Mouse (Mus musculus) spleen, adult 2 months (tissue): ENCODE data around the gene Rab42. TPM values are rescaled to one million over a fixed set of nuclear protein-coding genes. Genes with fewer than 3 reads are reported as not detected.

ENCODE experiments used
- DNase-seq, 2 experiments: peaks; one replicate each; pipeline versions ENCODE4 v3.0.0 to v3.0.0-alpha.2; 2012 to 2021; ENCODE audit warnings: low spot score in 2 of 2, low read depth in 1 of 2
- H3K27ac ChIP-seq: fragments of 200-500 bp; 2 replicates; pipeline ENCODE4 v1.5.1; 2012; ENCODE audit warnings: low read length, inconsistent platforms; ENCODE audit not compliant: insufficient read depth
- H3K27me3 ChIP-seq: fragments of 200-500 bp; 2 replicates; pipeline ENCODE4 v1.6.1; 2012; ENCODE audit warnings: mild to moderate bottlenecking, moderate library complexity, low read length, inconsistent platforms; ENCODE audit not compliant: control insufficient read depth, insufficient read depth
- H3K36me3 ChIP-seq: fragments of 200-500 bp; 2 replicates; pipeline ENCODE4 v1.6.1; 2012; ENCODE audit warnings: mild to moderate bottlenecking, low read length, inconsistent platforms; ENCODE audit not compliant: control insufficient read depth, insufficient read depth
- H3K4me1 ChIP-seq: fragments of 200-500 bp; 2 replicates; pipeline ENCODE4 v1.6.1; 2011; ENCODE audit warnings: inconsistent platforms; ENCODE audit not compliant: control insufficient read depth, insufficient read depth, insufficient read length
- H3K4me3 ChIP-seq: fragments of 200-500 bp; 2 replicates; pipeline ENCODE4 v1.5.1; 2011; ENCODE audit warnings: mild to moderate bottlenecking, inconsistent platforms; ENCODE audit not compliant: insufficient read depth, insufficient read length; ENCODE audit errors: extremely low read depth
- CTCF ChIP-seq: fragments of 200-500 bp; IDR thresholded peaks from 2 replicates; pipeline ENCODE4 v1.5.1; 2011; ENCODE audit warnings: mild to moderate bottlenecking, inconsistent platforms; ENCODE audit not compliant: insufficient read depth, insufficient read length, insufficient replicate concordance; ENCODE audit errors: extremely low read depth
- POLR2A ChIP-seq: fragments of 200-500 bp; IDR thresholded peaks from 2 replicates; pipeline ENCODE4 v1.6.1; 2011; ENCODE audit warnings: low read depth, low read length, inconsistent platforms
- WGBS: fragments of 180-500 bp; shearing (Covaris S2); methylation state at CpG from one replicate; pipeline ENCODE4 v1.1.7; 2018; 5-methylcytosine and 5-hydroxymethylcytosine counted together
- polyA plus RNA-seq: library from polyadenylated mRNA; depleted of rRNA; stranded (reverse); fragments of >200 nt; gene quantifications from 2 replicates; pipeline ENCODE4 v1.2.3, GENCODE M21; 2012

The Rab42 gene
- polyA plus RNA-seq, 1 experiment: 1.2 TPM

GRCm38 (mm10) chr4:132275949-132276348 lies 27.2 kb downstream of the Rab42 start:
- no peaks in the 10 kb centered on the region for H3K27me3 ChIP-seq
- no peak for TF ChIP-seq CTCF
- no peaks in the 10 kb centered on the region for H3K4me1 ChIP-seq
- no peak for DNase-seq
- 79% methylated on average over 3 of the region's 3 CpGs for WGBS
- no peak overlapping the region for H3K4me3 ChIP-seq
- no peaks in the 10 kb centered on the region; the same call in 1 of the 2 replicates for H3K36me3 ChIP-seq
- H3K27ac ChIP-seq: no peak overlapping the region

DNA sequence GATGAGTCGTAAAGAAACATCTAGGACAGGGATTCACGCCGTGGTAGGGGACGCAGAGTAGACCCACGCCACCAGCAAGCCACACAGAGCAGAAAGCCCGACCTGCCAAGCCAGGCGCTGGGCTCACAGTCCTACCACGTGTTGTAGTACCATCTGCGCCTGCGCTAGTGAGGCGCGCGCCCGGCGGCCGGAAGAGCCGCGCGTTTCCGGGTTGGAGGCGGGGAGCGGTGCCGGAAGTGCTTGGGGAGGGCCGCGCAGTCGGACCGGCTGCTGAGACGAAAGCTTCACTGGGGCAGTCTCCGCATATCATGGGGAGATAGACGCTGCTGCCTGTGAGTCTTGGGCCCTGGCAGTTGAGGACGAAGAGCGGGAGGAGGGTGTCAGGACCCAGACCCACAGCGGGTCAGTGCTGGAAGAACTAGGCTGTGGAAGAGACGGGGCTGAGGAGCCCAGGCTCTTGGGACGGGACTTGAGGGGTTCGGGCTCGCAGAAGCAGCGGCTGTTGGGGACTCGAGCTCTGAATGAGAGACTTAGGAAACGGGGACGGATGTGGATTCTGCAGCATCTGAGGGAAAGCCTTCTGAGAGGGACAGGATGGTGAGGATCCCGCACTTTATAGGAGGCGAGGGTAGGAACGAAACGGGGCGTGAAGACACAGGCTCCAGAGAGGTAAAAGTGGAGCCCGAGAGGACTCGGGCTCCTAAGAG lies 28.9 kb downstream of the Rab42 start, which contains the start of gene Taf12:
TSS of gene Taf12 (plus strand) at position 220 of the 707 bp plus-strand sequence.
- TF ChIP-seq POLR2A (peak; percentile 99), CTCF (no peak)
- DNase-seq: peak; percentile 87 to 89
- H3K27ac ChIP-seq: peak within 1 kb of the TSS; percentile 89
- no peaks in the 10 kb centered on the region for H3K27me3 ChIP-seq
- WGBS: under 1% methylated on average over 48 of the region's 48 CpGs
- H3K4me1 ChIP-seq: no peaks in the 10 kb centered on the region
- no peaks in the 10 kb centered on the region; the same call in 1 of the 2 replicates for H3K36me3 ChIP-seq
- H3K4me3 ChIP-seq: peak within 1 kb of the TSS; percentile 82

- TF ChIP-seq CTCF (no peak), POLR2A (no peak)
- Histone ChIP-seq H3K27ac (no peak overlapping the region), H3K36me3 (no peaks in the 10 kb centered on the region; the same call in 1 of the 2 replicates), H3K4me1 (no peaks in the 10 kb centered on the region), H3K4me3 (no peak overlapping the region), H3K27me3 (no peaks in the 10 kb centered on the region)
- 45% methylated on average over 2 of the region's 2 CpGs for WGBS
- no peak for DNase-seq
Observed at GRCm38 (mm10) chr4:132273166-132273565, 30.0 kb downstream of the Rab42 start.

DNA sequence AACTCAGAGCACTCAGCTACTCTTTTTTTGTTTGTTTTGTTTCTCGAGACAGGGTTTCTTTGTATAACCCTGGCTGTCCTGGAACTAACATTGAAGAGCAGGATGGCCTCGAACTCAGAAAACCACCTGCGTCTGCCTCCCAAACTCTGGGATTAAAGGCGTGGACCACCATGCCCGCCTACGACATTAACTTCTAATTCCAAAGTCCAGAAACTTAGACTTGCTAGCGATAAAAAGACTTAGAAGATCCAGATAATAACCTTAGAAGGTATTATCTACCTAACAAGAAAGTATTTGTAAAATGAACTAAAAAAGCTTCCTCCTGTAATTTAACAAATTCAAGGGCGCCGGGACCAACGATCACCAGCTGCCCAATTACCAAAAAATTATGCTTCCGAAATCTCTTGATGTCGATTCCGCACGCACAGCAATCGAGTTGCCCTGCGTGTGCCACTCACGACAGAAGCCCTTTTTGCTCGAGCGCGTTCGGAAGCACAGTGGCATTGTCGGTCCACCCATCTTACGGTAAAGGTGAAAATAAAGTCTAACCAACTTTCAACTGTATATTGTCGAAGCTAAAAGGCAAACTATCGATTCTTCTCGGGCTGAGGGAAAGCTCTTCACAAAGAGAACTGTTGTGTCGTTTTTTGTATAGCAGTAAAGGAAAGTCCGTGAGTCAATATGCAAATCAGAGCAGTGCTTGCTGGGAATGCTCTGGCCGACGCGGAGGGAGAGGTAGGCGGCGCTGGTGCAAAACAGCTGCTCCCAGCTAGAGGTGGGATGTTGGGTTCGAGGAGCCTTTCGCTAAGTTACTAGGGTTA lies 33.2 kb downstream of the Rab42 start:
- WGBS: under 1% methylated on average over 35 of the region's 35 CpGs
- TF ChIP-seq CTCF (peak; percentile 27; the same call in 1 of the 2 replicates), POLR2A (peak; percentile 100)
- no peaks in the 10 kb centered on the region for H3K4me1 ChIP-seq

DNA sequence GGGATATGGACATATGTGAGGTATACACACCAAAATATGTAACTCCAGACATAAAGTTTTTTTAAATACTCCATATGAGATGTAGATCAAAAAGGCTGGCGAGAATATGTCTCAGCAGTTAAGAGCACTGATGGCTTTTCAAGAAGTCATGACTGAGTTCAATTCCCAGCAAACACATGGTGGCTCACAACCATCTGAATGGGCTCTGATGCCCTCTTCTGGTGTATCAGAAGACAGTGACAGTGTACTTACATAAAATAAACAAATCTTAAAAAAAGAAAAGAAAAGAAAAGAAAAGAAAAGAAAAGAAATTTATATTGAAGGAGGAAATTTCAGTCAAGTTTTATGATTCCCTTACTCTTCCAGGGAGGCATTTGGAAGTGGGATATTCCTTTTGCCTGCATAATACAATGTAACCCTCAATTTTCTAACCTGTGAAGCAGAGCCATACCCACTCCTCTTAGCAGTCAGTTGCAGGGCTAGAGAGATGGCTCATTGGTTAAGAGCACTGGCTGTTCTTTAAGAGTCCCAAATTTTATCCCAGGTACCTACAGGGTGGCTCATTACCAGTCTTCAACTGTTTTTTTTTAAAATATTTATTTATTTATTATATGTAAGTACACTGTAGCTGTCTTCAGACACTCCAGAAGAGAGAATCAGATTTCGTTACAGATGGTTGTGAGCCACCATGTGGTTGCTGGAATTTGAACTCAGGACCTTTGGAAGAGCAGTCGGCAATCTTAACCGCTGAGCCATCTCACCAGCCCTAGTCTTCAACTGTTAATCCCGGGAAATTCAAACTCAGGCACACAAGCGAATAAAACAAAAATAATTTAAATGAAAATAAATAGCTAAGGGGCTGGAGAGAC lies 34.1 kb downstream of the Rab42 start:
- TF ChIP-seq POLR2A: no peak
- TF ChIP-seq CTCF: peak; percentile 37; the same call in 1 of the 2 replicates
- H3K27ac ChIP-seq: no peak overlapping the region; the same call in 1 of the 2 replicates
- no peaks in the 10 kb centered on the region for H3K36me3 ChIP-seq
- H3K27me3 ChIP-seq: no peaks in the 10 kb centered on the region
- peak; percentile 23 to 39 for DNase-seq
- H3K4me1 ChIP-seq: no peaks in the 10 kb centered on the region
- H3K4me3 ChIP-seq: no peak overlapping the region
- WGBS: 6% methylated on average over 6 of the region's 6 CpGs

More for the DNA sequence above, 33.2 kb downstream of the Rab42 start:
- peak overlapping the region; percentile 49 for H3K4me3 ChIP-seq
- peak; percentile 79 to 90 for DNase-seq
- H3K27me3 ChIP-seq: no peaks in the 10 kb centered on the region
- peak overlapping the region; percentile 85 for H3K27ac ChIP-seq
- H3K36me3 ChIP-seq: no peaks in the 10 kb centered on the region

DNA sequence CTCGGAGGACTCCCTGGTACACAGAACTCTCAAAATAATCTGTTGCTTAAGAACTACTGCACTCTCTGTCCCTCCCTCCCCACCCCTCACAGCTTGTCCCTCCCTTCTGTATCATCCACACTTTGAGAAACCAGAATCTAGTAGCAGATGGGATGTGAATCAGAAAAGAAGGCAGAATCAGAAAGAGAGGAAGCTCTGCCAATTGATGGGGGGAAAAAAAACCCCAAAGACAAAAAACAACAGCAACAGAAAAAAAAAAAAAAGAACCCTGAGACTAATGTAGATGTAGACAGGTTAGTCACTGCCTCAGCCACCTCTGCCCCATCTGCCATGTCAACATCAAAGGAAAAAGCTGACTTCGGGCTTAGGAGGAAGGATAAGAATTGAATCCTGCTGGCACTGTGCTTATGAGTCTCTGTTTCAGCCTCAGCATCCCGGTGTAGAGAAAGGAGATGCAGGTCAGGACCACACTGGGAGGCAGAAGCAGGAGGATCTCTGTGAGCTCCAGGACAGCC lies 36.3 kb downstream of the Rab42 start:
- TF ChIP-seq CTCF (no peak), POLR2A (no peak)
- H3K4me3 ChIP-seq: no peak overlapping the region
- DNase-seq: no peak
- no peaks in the 10 kb centered on the region for H3K36me3 ChIP-seq
- whole genome bisulfite sequencing: 88% methylated on average over 3 of the region's 3 CpGs
- H3K27ac ChIP-seq: no peak overlapping the region
- no peaks in the 10 kb centered on the region for H3K4me1 ChIP-seq
- H3K27me3 ChIP-seq: no peaks in the 10 kb centered on the region
